Mouse (Mus musculus) frontal cortex, postnatal 10 days (tissue): ENCODE measurements around the gene Ankrd34a.

Experiments
- DNase-seq, 2 experiments: peaks; one replicate each; pipeline ENCODE4 v3.0.0; 2022; ENCODE audit warnings: low spot score in 2 of 2, mixed read lengths in 1 of 2

The Ankrd34a gene

GRCm38 (mm10) chr3:96606618-96607017 is 10.2 kb downstream of the Ankrd34a start:
- no peak for DNase-seq

GRCm38 (mm10) chr3:96617941-96618340 is 21.5 kb downstream of the Ankrd34a start:
- DNase-seq, result no peak

- no peak for DNase-seq
Measured at GRCm38 (mm10) chr3:96623201-96623600, 26.8 kb downstream of the Ankrd34a start.

GRCm38 (mm10) chr3:96629729-96630600 is 33.5 kb downstream of the Ankrd34a start, which contains the start of gene Rbm8a:
TSS of gene Rbm8a (plus strand) at chr3:96629933.
- peak; percentile 93 to 96 for DNase-seq

GRCm38 (mm10) chr3:96632058-96632457 is 35.6 kb downstream of the Ankrd34a start:
- DNase-seq, result no peak

GRCm38 (mm10) chr3:96634015-96634414 is 37.6 kb downstream of the Ankrd34a start:
- no peak for DNase-seq

- DNase-seq, result peak; percentile 71 to 86
Measured at GRCm38 (mm10) chr3:96634928-96635879, 38.8 kb downstream of the Ankrd34a start, which contains the start of the genes Pex11b and Gm42957. TSS of gene Pex11b (plus strand) at chr3:96635376. TSS of gene Gm42957 (plus strand) at chr3:96635474.

GRCm38 (mm10) chr3:96635906-96636305 is 39.5 kb downstream of the Ankrd34a start:
- DNase-seq, result no peak

- peak in 1 of 2 experiments; percentile 20 for DNase-seq
Measured at GRCm38 (mm10) chr3:96636448-96636847, 40.0 kb downstream of the Ankrd34a start.

GRCm38 (mm10) chr3:96639219-96639618 is 42.8 kb downstream of the Ankrd34a start:
- peak in 1 of 2 experiments; percentile 28 for DNase-seq

- no peak for DNase-seq
Measured at GRCm38 (mm10) chr3:96645018-96645649, 48.7 kb downstream of the Ankrd34a start, which contains the start of gene Itga10. TSS of gene Itga10 (plus strand) at chr3:96645584.

- no peak for DNase-seq
Measured at GRCm38 (mm10) chr3:96647365-96647764, 50.9 kb downstream of the Ankrd34a start.
